Mouse (Mus musculus) splenic B cell, adult 2 months (primary cell): ENCODE measurements around the gene Rab10.
A peak's percentile ranks its signal among the peaks of the same experiment; 100 is the strongest.

Experiments
- DNase-seq: peaks from one replicate; pipeline ENCODE4 v3.0.0-alpha.2; 2011; ENCODE audit warnings: low read depth, low spot score
- H3K27me3 ChIP-seq: 2 replicates; pipeline ENCODE4 v1.6.1; 2012; ENCODE audit warnings: mild to moderate bottlenecking, low read length, moderate library complexity, mixed read lengths; ENCODE audit not compliant: control insufficient read depth, poor library complexity, insufficient read depth, severe bottlenecking
- H3K36me3 ChIP-seq: 2 replicates; pipeline ENCODE4 v1.6.1; 2012; ENCODE audit warnings: mild to moderate bottlenecking, low read length, moderate library complexity, mixed read lengths; ENCODE audit not compliant: control insufficient read depth, poor library complexity, insufficient read depth, severe bottlenecking

Gene Rab10

DNA sequence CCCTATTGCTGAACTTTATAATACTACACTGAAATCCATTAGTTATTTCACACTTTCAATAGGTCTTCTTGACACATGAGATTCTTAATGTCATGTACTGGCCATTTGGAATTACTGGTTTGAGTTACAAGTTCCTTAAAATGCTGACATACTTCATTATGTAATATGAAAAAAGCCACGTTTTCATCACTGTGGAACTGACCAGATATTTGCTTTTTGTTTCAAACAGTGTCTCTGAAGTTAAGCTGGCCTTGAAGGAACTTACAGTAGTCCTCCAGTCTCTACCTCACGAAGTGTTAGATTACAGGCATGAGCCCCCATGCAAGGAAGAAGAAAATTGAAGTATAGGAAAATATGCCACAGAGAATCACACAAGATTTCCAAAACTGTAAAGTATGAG, 27.2 kb downstream of the Rab10 start:
- Histone ChIP-seq H3K27me3 (no peaks in the 10 kb centered on the region), H3K36me3 (no peaks in the 10 kb centered on the region)
- DNase-seq = no peak

DNA sequence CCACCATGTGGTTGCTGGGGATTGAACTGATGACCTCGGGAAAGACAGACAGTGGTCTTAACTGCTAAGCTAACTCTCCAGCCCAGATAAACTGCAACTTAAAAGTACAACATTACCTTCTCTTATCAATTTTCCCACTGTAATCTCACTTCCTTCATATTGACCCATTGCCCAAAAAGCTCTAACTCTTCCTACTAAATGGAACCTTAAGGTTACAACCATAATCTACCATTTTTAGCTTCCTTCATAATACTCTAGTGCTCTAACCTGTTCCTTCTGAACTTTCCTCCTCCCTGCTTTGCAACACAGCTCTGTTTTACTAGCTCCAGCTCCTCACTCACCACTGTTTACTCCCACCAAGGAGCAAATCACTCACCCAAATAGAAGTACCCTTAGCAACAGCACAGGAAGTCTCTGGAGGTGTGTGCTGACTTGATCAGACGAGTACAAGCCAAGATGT, 30.9 kb downstream of the Rab10 start:
- Histone ChIP-seq H3K27me3 (no peaks in the 10 kb centered on the region), H3K36me3 (no peaks in the 10 kb centered on the region)
- DNase-seq = peak; percentile 38

- DNase-seq = no peak
- Histone ChIP-seq H3K27me3 (no peaks in the 10 kb centered on the region), H3K36me3 (no peaks in the 10 kb centered on the region)
Observed at GRCm38 (mm10) chr12:3270818-3271217, 39.0 kb downstream of the Rab10 start.

GRCm38 (mm10) chr12:3267397-3267796, 42.4 kb downstream of the Rab10 start:
- Histone ChIP-seq H3K36me3 (no peaks in the 10 kb centered on the region), H3K27me3 (no peaks in the 10 kb centered on the region)
- no peak for DNase-seq

DNA sequence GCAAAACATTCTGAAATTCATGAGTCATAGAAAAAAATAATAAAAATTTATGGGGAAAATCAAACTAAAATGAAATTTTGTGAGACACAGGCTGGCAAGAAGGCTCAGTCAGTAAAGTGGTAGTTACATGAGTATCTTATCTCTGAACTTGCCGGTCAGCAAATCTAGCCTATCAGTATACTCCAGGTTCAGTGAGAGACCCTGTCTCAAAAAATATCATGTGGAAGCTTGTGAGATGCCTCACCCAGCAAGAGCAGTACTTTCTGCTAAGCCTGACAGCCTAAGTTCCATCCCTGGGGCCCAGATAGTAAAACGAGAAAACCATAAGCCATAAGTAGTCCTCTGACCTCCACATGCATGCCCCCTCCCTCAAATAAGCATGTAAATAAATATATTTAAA, 44.6 kb downstream of the Rab10 start:
- Histone ChIP-seq H3K36me3 (no peaks in the 10 kb centered on the region), H3K27me3 (no peaks in the 10 kb centered on the region)
- no peak for DNase-seq

DNA sequence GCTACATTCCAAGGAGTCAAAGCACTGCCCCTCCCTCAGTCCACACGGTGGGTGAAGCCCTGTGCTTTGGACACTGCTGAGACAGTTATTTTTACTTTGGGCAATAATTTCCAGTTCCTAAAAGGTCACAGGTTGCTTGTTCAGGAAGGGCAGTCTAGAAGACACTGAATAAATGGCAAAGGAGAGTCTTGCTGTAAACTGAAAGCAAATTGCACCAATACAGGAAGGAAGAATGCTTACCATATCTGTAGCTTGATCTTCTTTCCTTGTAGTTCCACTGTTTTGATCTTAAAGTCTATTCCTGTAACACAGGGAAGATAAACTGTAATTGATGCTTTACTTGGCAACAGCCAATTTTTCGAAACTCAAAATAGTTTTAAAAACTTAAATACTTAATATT, 45.3 kb downstream of the Rab10 start:
- no peak for DNase-seq
- no peaks in the 10 kb centered on the region for H3K36me3 ChIP-seq

GRCm38 (mm10) chr12:3261596-3261995, 48.2 kb downstream of the Rab10 start:
- DNase-seq = no peak
- Histone ChIP-seq H3K36me3 (peaks cover 4% of the 10 kb centered on the region; the same call in 1 of the 2 replicates), H3K27me3 (no peaks in the 10 kb centered on the region)

More for the DNA sequence above, 45.3 kb downstream of the Rab10 start:
- no peaks in the 10 kb centered on the region for H3K27me3 ChIP-seq

- Histone ChIP-seq H3K36me3 (peaks cover 14% of the 10 kb centered on the region), H3K27me3 (no peaks in the 10 kb centered on the region)
- DNase-seq = no peak
Observed at GRCm38 (mm10) chr12:3255966-3256365, 53.8 kb downstream of the Rab10 start.

GRCm38 (mm10) chr12:3255435-3255834, 54.3 kb downstream of the Rab10 start:
- H3K36me3 ChIP-seq = peaks cover 14% of the 10 kb centered on the region
- no peaks in the 10 kb centered on the region for H3K27me3 ChIP-seq
- DNase-seq = no peak

DNA sequence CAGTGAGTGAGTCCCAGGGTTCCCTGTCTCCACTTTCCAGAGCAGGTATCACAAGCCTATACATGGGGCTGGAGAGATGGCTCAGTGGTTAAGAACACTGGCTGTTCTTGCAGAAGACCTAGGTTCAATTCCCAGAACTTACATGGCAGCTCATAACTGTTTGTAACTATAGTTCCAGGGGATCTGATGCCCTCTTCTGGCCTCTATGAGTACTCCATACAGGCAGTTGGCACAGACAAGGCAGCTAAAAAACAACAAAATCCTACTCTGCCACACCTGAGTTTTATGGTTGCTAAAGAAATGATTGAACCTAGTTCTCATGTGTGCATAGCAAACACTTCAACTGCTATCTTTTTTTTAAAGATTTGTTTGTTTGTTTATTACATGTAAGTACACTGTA, 56.2 kb downstream of the Rab10 start:
- Histone ChIP-seq H3K36me3 (peaks cover 18% of the 10 kb centered on the region), H3K27me3 (no peaks in the 10 kb centered on the region)
- peak; percentile 43 for DNase-seq

- no peak for DNase-seq
- Histone ChIP-seq H3K27me3 (no peaks in the 10 kb centered on the region), H3K36me3 (peaks cover 13% of the 10 kb centered on the region)
Observed at GRCm38 (mm10) chr12:3246091-3246490, 63.7 kb downstream of the Rab10 start.

GRCm38 (mm10) chr12:3239544-3239943, 70.2 kb downstream of the Rab10 start:
- Histone ChIP-seq H3K36me3 (peaks cover 8% of the 10 kb centered on the region), H3K27me3 (no peaks in the 10 kb centered on the region)
- DNase-seq = peak; percentile 18

DNA sequence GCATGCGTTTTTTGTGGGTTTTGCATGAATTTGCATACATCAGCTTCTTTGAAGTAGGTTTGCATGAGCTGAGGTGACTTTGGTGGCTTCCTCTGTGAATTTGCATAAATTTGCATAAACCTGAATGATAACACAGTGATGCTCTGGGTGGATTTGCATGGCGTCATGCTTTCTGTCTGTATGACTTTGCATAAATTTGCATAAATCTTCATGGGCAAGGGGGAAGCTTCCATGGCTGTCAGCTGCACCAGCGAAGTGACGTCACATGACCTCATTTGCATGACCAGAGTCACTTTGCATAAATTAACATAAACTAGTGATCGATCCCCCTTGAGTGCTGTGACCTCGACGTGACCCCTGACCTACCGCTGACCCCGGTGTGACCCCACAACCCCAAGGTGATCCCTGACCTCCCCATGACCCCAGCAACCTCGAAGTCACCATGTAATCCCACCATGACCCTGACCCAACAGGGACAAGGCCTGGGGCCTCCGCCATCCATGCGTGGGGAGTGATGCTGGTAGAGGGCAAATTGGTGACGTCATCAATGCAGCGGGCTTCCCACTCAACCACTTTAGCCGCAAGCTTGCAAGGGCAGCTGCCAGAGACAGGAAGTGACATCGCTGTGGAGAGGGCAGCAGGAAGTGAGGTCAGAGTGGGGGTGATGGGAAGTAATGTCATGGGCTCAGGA, 71.3 kb downstream of the Rab10 start:
- H3K36me3 ChIP-seq = peaks cover 8% of the 10 kb centered on the region
- peak; percentile 76 for DNase-seq
- H3K27me3 ChIP-seq = no peaks in the 10 kb centered on the region

DNA sequence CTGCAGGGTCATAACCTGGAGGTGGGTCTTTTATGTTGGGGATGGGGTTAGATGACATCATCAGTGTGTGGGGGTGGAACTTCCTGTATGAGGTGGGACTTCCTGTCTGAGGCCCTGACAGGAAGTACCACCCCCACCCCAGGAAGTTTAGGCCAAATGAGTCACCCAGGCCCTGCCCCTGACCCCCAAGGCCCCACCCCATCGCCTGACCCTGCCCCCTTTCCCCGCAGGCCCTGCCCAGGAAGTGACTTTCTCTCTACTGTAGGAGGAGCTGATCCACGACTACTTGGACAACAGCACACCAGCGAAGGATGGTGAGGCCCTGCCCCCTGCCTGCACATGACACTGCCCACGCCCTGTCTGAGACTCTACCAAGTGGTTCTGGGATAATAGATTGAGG, 72.0 kb downstream of the Rab10 start:
- peak; percentile 54 for DNase-seq
- Histone ChIP-seq H3K27me3 (no peaks in the 10 kb centered on the region), H3K36me3 (peaks cover 8% of the 10 kb centered on the region)

- DNase-seq = peak; percentile 81
- Histone ChIP-seq H3K27me3 (no peaks in the 10 kb centered on the region), H3K36me3 (peaks cover 8% of the 10 kb centered on the region)
Observed at GRCm38 (mm10) chr12:3236831-3237681, 72.7 kb downstream of the Rab10 start.
